Mouse (Mus musculus): ENCODE results near the gene Ccpg1os. TPM values are rescaled to one million over a fixed set of nuclear protein-coding genes. Genes with fewer than 3 reads are reported as not detected.

The Ccpg1os gene
- polyA plus RNA-seq, 1 experiment from 2014 or later, result 28.2 TPM

- ATAC-seq (no peak), DNase-seq (ENCODE audit: low spot score) (no peak)
- no peak overlapping the region for H3K27ac ChIP-seq (ENCODE audit: low read depth, low read length)
- peaks cover 7% of the 10 kb centered on the region; the same call in 1 of the 2 replicates for H3K36me3 ChIP-seq (ENCODE audit: control insufficient read depth, insufficient read depth, low read length)
- no peaks in the 10 kb centered on the region for H3K9me3 ChIP-seq (replicated peaks; ENCODE audit: control insufficient read depth, low read length)
- no peaks in the 10 kb centered on the region for H3K4me1 ChIP-seq (ENCODE audit: control insufficient read depth, insufficient read depth, low read length)
- no peaks in the 10 kb centered on the region for H3K27me3 ChIP-seq (replicated peaks; ENCODE audit: control insufficient read depth, insufficient read depth, low read length)
- no peak overlapping the region for H3K4me3 ChIP-seq (ENCODE audit: low read depth, low read length)
- H3K4me2 ChIP-seq (ENCODE audit: low read length), result no peak overlapping the region
- H3K9ac ChIP-seq (ENCODE audit: low read length), result no peak overlapping the region
Observed at GRCm38 (mm10) chr9:72996167-72996566, 11.0 kb upstream of the Ccpg1os start.

- Histone ChIP-seq H3K9ac (ENCODE audit: low read length) (no peak overlapping the region), H3K4me3 (ENCODE audit: low read depth, low read length) (no peak overlapping the region), H3K9me3 (replicated peaks; ENCODE audit: control insufficient read depth, low read length) (no peaks in the 10 kb centered on the region), H3K27ac (ENCODE audit: low read depth, low read length) (no peak overlapping the region), H3K36me3 (ENCODE audit: control insufficient read depth, insufficient read depth, low read length) (no peaks in the 10 kb centered on the region), H3K4me1 (ENCODE audit: control insufficient read depth, insufficient read depth, low read length) (no peaks in the 10 kb centered on the region), H3K4me2 (ENCODE audit: low read length) (no peak overlapping the region), H3K27me3 (replicated peaks; ENCODE audit: control insufficient read depth, insufficient read depth, low read length) (no peaks in the 10 kb centered on the region)
- DNase-seq (ENCODE audit: low spot score) (no peak), ATAC-seq (no peak)
- 90% methylated on average over 5 of the region's 5 CpGs for WGBS
Observed at GRCm38 (mm10) chr9:72992576-72992975, 7.4 kb upstream of the Ccpg1os start.

- no peaks in the 10 kb centered on the region for H3K4me1 ChIP-seq (ENCODE audit: control insufficient read depth, insufficient read depth, low read length)
- H3K9me3 ChIP-seq (replicated peaks; ENCODE audit: control insufficient read depth, low read length), result no peaks in the 10 kb centered on the region
- H3K27me3 ChIP-seq (replicated peaks; ENCODE audit: control insufficient read depth, insufficient read depth, low read length), result no peaks in the 10 kb centered on the region
- no peak for ATAC-seq
- WGBS, result 89% methylated on average over 2 of the region's 2 CpGs
- no peaks in the 10 kb centered on the region for H3K36me3 ChIP-seq (ENCODE audit: control insufficient read depth, insufficient read depth, low read length)
- no peak for DNase-seq (ENCODE audit: low spot score)
- H3K9ac ChIP-seq (ENCODE audit: low read length), result no peak overlapping the region
- no peak overlapping the region for H3K4me2 ChIP-seq (ENCODE audit: low read length)
- H3K4me3 ChIP-seq (ENCODE audit: low read depth, low read length), result no peak overlapping the region
- H3K27ac ChIP-seq (ENCODE audit: low read depth, low read length), result no peak overlapping the region
Observed at GRCm38 (mm10) chr9:72991420-72991819, 6.2 kb upstream of the Ccpg1os start.

- WGBS, result 86% methylated on average over 5 of the region's 5 CpGs
- ATAC-seq (no peak), DNase-seq (ENCODE audit: low spot score) (no peak)
- Histone ChIP-seq H3K27ac (ENCODE audit: low read depth, low read length) (no peak overlapping the region), H3K9me3 (replicated peaks; ENCODE audit: control insufficient read depth, low read length) (no peaks in the 10 kb centered on the region), H3K9ac (ENCODE audit: low read length) (no peak overlapping the region), H3K4me1 (ENCODE audit: control insufficient read depth, insufficient read depth, low read length) (peaks cover 9% of the 10 kb centered on the region), H3K4me2 (ENCODE audit: low read length) (no peak overlapping the region), H3K36me3 (ENCODE audit: control insufficient read depth, insufficient read depth, low read length) (no peaks in the 10 kb centered on the region), H3K4me3 (ENCODE audit: low read depth, low read length) (no peak overlapping the region), H3K27me3 (replicated peaks; ENCODE audit: control insufficient read depth, insufficient read depth, low read length) (no peaks in the 10 kb centered on the region)
Observed at GRCm38 (mm10) chr9:72988706-72989105, 3.5 kb upstream of the Ccpg1os start.

GRCm38 (mm10) chr9:72987703-72988102 is 2.5 kb upstream of the Ccpg1os start:
- Histone ChIP-seq H3K27me3 (replicated peaks; ENCODE audit: control insufficient read depth, insufficient read depth, low read length) (no peaks in the 10 kb centered on the region), H3K4me3 (ENCODE audit: low read depth, low read length) (no peak overlapping the region), H3K4me2 (ENCODE audit: low read length) (no peak overlapping the region), H3K27ac (ENCODE audit: low read depth, low read length) (no peak overlapping the region), H3K4me1 (ENCODE audit: control insufficient read depth, insufficient read depth, low read length) (peaks cover 9% of the 10 kb centered on the region), H3K36me3 (ENCODE audit: control insufficient read depth, insufficient read depth, low read length) (no peaks in the 10 kb centered on the region), H3K9ac (ENCODE audit: low read length) (no peak overlapping the region), H3K9me3 (replicated peaks; ENCODE audit: control insufficient read depth, low read length) (no peaks in the 10 kb centered on the region)
- DNase-seq (ENCODE audit: low spot score), result no peak
- ATAC-seq, result no peak
- 50% methylated on average over 3 of the region's 3 CpGs for WGBS

GRCm38 (mm10) chr9:72983066-72983465 is 2.1 kb downstream of the Ccpg1os start:
- H3K27me3 ChIP-seq (replicated peaks; ENCODE audit: control insufficient read depth, insufficient read depth, low read length), result no peaks in the 10 kb centered on the region
- no peak overlapping the region for H3K4me2 ChIP-seq (ENCODE audit: low read length)
- no peaks in the 10 kb centered on the region for H3K36me3 ChIP-seq (ENCODE audit: control insufficient read depth, insufficient read depth, low read length)
- peaks cover 9% of the 10 kb centered on the region for H3K4me1 ChIP-seq (ENCODE audit: control insufficient read depth, insufficient read depth, low read length)
- H3K4me3 ChIP-seq (ENCODE audit: low read depth, low read length), result no peak overlapping the region
- ATAC-seq (no peak), DNase-seq (ENCODE audit: low spot score) (no peak)
- WGBS, result 65% methylated on average over 2 of the region's 2 CpGs
- H3K9ac ChIP-seq (ENCODE audit: low read length), result no peak overlapping the region
- H3K9me3 ChIP-seq (replicated peaks; ENCODE audit: control insufficient read depth, low read length), result no peaks in the 10 kb centered on the region
- H3K27ac ChIP-seq (ENCODE audit: low read depth, low read length), result no peak overlapping the region

GRCm38 (mm10) chr9:72975242-72975641 is 9.9 kb downstream of the Ccpg1os start:
- H3K27ac ChIP-seq (ENCODE audit: low read depth, low read length), result no peak overlapping the region
- H3K9ac ChIP-seq (ENCODE audit: low read length), result no peak overlapping the region
- ATAC-seq (no peak), DNase-seq (ENCODE audit: low spot score) (no peak)
- no peaks in the 10 kb centered on the region for H3K4me1 ChIP-seq (ENCODE audit: control insufficient read depth, insufficient read depth, low read length)
- no peak overlapping the region for H3K4me3 ChIP-seq (ENCODE audit: low read depth, low read length)
- no peaks in the 10 kb centered on the region for H3K27me3 ChIP-seq (replicated peaks; ENCODE audit: control insufficient read depth, insufficient read depth, low read length)
- H3K36me3 ChIP-seq (ENCODE audit: control insufficient read depth, insufficient read depth, low read length), result no peaks in the 10 kb centered on the region
- 93% methylated on average over 1 of the region's 1 CpGs for WGBS
- no peaks in the 10 kb centered on the region for H3K9me3 ChIP-seq (replicated peaks; ENCODE audit: control insufficient read depth, low read length)
- no peak overlapping the region for H3K4me2 ChIP-seq (ENCODE audit: low read length)

GRCm38 (mm10) chr9:72974734-72975133 is 10.4 kb downstream of the Ccpg1os start:
- no peak overlapping the region for H3K27ac ChIP-seq (ENCODE audit: low read depth, low read length)
- H3K27me3 ChIP-seq (replicated peaks; ENCODE audit: control insufficient read depth, insufficient read depth, low read length), result no peaks in the 10 kb centered on the region
- no peaks in the 10 kb centered on the region for H3K36me3 ChIP-seq (ENCODE audit: control insufficient read depth, insufficient read depth, low read length)
- H3K9ac ChIP-seq (ENCODE audit: low read length), result no peak overlapping the region
- no peaks in the 10 kb centered on the region for H3K4me1 ChIP-seq (ENCODE audit: control insufficient read depth, insufficient read depth, low read length)
- no peak overlapping the region for H3K4me3 ChIP-seq (ENCODE audit: low read depth, low read length)
- 86% methylated on average over 5 of the region's 5 CpGs for WGBS
- DNase-seq (ENCODE audit: low spot score) (no peak), ATAC-seq (no peak)
- no peaks in the 10 kb centered on the region for H3K9me3 ChIP-seq (replicated peaks; ENCODE audit: control insufficient read depth, low read length)
- H3K4me2 ChIP-seq (ENCODE audit: low read length), result no peak overlapping the region

GRCm38 (mm10) chr9:72972984-72973383 is 12.2 kb downstream of the Ccpg1os start:
- Histone ChIP-seq H3K4me1 (ENCODE audit: control insufficient read depth, insufficient read depth, low read length) (no peaks in the 10 kb centered on the region), H3K36me3 (ENCODE audit: control insufficient read depth, insufficient read depth, low read length) (no peaks in the 10 kb centered on the region), H3K4me2 (ENCODE audit: low read length) (no peak overlapping the region), H3K27me3 (replicated peaks; ENCODE audit: control insufficient read depth, insufficient read depth, low read length) (no peaks in the 10 kb centered on the region), H3K9me3 (replicated peaks; ENCODE audit: control insufficient read depth, low read length) (no peaks in the 10 kb centered on the region), H3K27ac (ENCODE audit: low read depth, low read length) (no peak overlapping the region), H3K4me3 (ENCODE audit: low read depth, low read length) (no peak overlapping the region), H3K9ac (ENCODE audit: low read length) (no peak overlapping the region)
- ATAC-seq (no peak), DNase-seq (ENCODE audit: low spot score) (no peak)

GRCm38 (mm10) chr9:72972435-72972834 is 12.7 kb downstream of the Ccpg1os start:
- Histone ChIP-seq H3K9me3 (replicated peaks; ENCODE audit: control insufficient read depth, low read length) (no peaks in the 10 kb centered on the region), H3K27me3 (replicated peaks; ENCODE audit: control insufficient read depth, insufficient read depth, low read length) (no peaks in the 10 kb centered on the region), H3K36me3 (ENCODE audit: control insufficient read depth, insufficient read depth, low read length) (no peaks in the 10 kb centered on the region), H3K4me2 (ENCODE audit: low read length) (no peak overlapping the region), H3K27ac (ENCODE audit: low read depth, low read length) (no peak overlapping the region), H3K4me3 (ENCODE audit: low read depth, low read length) (no peak overlapping the region), H3K9ac (ENCODE audit: low read length) (no peak overlapping the region), H3K4me1 (ENCODE audit: control insufficient read depth, insufficient read depth, low read length) (no peaks in the 10 kb centered on the region)
- ATAC-seq, result no peak
- WGBS, result 84% methylated on average over 5 of the region's 5 CpGs
- no peak for DNase-seq (ENCODE audit: low spot score)
